Mouse (Mus musculus) bone marrow, adult 2 months (tissue): ENCODE results near the gene Spef2.

ENCODE experiments used
- CTCF ChIP-seq: fragments of 200-500 bp; IDR thresholded peaks from 2 replicates; pipeline ENCODE4 v1.5.1; 2011; ENCODE audit warnings: low read length, control low read depth; ENCODE audit not compliant: control insufficient read depth, insufficient read depth
- POLR2A ChIP-seq: fragments of 200-500 bp; IDR thresholded peaks from 2 replicates; pipeline ENCODE4 v1.6.1; 2011; ENCODE audit warnings: low read depth, mild to moderate bottlenecking, control low read depth, low read length, borderline replicate concordance; ENCODE audit not compliant: control insufficient read depth

DNA sequence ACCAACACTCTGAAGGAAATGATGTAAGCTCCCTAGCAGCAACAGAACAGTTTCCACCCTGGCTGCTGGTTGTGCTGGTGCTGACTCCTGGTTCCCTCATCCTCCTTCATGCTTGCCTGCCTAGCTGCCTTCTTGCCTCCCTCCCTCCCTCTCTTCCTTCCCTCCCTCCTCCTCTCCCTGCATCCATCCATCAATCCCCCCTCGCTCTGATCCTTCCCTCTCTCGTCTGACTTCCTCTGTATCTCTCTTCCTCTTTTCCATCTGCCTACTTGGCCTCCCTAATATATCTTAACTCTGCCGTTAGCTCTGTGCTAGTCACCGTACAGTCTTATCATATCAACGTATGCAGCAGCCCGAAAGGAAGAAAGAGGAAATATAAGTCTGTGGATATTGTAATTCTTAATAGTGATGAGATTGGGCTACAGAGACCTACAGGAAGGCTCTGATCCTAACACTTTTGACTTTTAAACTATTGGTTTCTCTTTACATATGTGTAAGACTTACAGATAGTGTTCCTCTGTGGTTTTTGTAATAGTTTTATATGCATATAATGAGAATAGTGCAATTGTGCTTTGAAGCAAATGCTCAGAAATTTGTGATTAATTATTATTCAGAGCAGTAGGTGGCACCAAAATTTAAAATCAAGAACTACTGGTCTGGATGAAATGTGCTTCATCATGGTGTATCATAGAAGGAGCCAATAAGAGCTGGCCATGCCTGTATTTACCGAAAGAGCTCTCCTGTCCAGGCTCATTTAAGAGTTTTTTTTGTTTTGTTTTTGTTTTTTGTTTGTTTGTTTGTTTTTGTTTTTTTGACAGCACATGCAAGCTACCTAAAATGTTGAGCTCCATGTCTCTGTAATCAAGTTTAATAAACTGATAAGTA lies 33.9 kb downstream of the Spef2 start:
- TF ChIP-seq CTCF (no peak), POLR2A (no peak)
